Mouse (Mus musculus): ENCODE measurements around the gene Dnaaf3. TPM values are rescaled to one million over a fixed set of nuclear protein-coding genes. Genes with fewer than 3 reads are reported as not detected.

Dnaaf3 gene
- 0.22 to 0.69 TPM (median 0.39 TPM) in 3 of 4 replicates, not detected in the other for total RNA-seq (2023; ENCODE audit: inconsistent age)

GRCm38 (mm10) chr7:4532005-4532729, at the start of gene Dnaaf3:
Dnaaf3 (minus strand) TSS chr7:4532453.

GRCm38 (mm10) chr7:4547221-4547641, 15.0 kb upstream of the Dnaaf3 start, which contains the start of gene Syt5:
Syt5 (minus strand) TSS chr7:4547541.

DNA sequence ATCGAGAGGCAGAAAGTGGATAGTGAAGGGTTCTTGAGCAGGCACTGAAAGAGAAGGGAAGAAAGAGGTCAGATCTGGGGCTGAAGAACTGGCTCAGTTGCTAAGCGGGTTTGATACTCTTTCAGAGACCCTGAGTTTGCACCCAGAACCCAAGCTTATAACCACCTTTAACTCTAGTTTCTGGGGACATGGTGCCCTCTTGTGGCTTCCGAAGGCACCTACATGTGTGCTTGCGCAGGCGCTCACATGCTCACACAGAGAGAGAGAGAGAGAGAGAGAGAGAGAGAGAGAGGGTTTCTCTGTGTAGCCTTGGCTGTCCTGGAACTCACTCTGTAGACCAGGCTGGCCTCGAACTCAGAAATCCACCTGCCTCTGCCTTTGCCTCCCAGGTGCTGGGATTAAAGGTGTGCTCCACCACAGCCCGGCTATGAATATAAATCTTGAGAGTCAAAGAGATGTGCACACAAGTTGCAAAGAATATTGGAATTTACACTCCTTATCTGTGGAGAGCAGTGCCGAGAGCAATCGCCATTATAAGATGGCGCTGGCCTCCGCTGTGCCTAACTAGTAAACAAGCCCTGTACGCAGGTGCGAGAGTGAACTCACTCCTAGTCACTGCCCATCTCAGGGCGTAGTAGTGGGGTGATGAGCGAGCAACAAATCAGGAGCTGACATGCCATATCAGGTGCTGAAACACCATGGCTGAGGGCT, 7.9 kb downstream of the Dnaaf3 start, which contains the start of gene Tnni3:
Gene Tnni3, minus strand, starts transcription at position 18 of the 711 bp plus-strand sequence.

GRCm38 (mm10) chr7:4516332-4517050, 15.8 kb downstream of the Dnaaf3 start, which contains the start of gene Tnnt1:
Tnnt1 (minus strand) TSS chr7:4516382.

DNA sequence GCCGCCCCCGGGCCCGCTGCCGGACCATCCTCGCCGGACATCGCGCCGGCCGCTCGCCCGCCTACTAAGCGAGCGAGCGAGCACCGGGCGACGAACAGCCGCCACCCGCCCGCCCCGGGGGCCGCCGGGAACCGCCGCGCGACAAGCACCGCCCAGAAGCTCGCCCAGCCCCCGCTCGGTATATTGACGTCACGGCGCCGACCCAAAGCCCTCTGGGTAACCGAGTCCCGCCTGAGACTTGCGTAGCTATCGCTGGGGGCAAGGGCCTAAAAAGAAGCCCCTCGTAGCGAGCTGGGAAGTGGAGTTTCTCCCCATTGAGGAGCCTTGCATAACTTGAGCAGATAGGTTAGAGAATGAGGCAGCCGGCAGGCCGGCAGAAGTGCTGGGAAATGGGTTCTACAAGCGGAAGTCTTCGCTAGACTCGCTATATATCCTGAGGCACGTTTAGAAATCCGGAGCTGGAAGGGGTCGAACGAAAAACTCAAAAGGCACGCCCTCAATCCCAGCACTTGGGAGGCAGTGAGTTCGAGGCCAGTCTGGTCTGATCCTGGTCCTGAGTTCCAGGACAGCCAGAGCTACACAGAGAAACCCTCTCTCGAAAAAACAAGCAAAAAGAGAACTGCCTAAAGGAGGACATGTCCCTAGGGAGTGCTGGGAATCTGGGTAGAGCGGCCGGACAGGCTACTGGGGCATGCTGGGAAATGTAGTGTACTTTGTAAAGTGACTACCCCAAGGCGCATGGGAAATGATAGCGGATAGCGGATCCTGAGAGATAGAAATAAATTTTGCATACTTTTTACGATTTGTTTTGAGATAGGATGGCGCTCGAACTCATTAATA, 30.5 kb downstream of the Dnaaf3 start, which contains the start of gene Ppp1r12c:
Gene Ppp1r12c, minus strand, starts transcription at position 123 of the 840 bp plus-strand sequence.

Other genes with a start within 250 kb of the Dnaaf3 start
- gene Ncr1, start 194.7 kb downstream of the Dnaaf3 start, total RNA-seq (2023; ENCODE audit: inconsistent age), result 0.48 to 1.2 TPM (median 1.0 TPM) in 4 replicates
- gene Gp6, start 134.7 kb downstream of the Dnaaf3 start, total RNA-seq (2023; ENCODE audit: inconsistent age), result 0.15 to 0.42 TPM (median 0.16 TPM) in 3 of 4 replicates, not detected in the other
- 8.4 to 10.3 TPM (median 9.5 TPM) in 4 replicates for gene Rdh13, start 86.8 kb downstream of the Dnaaf3 start, total RNA-seq (2023; ENCODE audit: inconsistent age)
- gene Eps8l1, start 71.8 kb downstream of the Dnaaf3 start, total RNA-seq (2023; ENCODE audit: inconsistent age), result 13.9 to 50.5 TPM (median 45.9 TPM) in 4 replicates
- 230 to 259 TPM (median 247 TPM) in 4 replicates for gene Ppp1r12c, start 30.8 kb downstream of the Dnaaf3 start, total RNA-seq (2023; ENCODE audit: inconsistent age)
- gene Tnnt1, start 16.1 kb downstream of the Dnaaf3 start, total RNA-seq (2023; ENCODE audit: inconsistent age), result 0.61 to 2.7 TPM in 2 of 4 replicates, not detected in the others
- gene Tnni3, start 8.2 kb downstream of the Dnaaf3 start, total RNA-seq (2023; ENCODE audit: inconsistent age), result 1.2 to 1.9 TPM in 2 of 4 replicates, not detected in the others
- not detected in 4 replicates for gene Syt5, start 15.1 kb upstream of the Dnaaf3 start, total RNA-seq (2023; ENCODE audit: inconsistent age)
- gene Ptprh, start 71.6 kb upstream of the Dnaaf3 start, total RNA-seq (2023; ENCODE audit: inconsistent age), result 1.4 TPM in 1 of 4 replicates, not detected in the others
- 46.4 to 54.9 TPM (median 50.2 TPM) in 4 replicates for gene Tmem86b, start 99.0 kb upstream of the Dnaaf3 start, total RNA-seq (2023; ENCODE audit: inconsistent age)
- gene Ppp6r1, start 126.6 kb upstream of the Dnaaf3 start, total RNA-seq (2023; ENCODE audit: inconsistent age), result 242 to 260 TPM (median 251 TPM) in 4 replicates
- 74.3 to 78.0 TPM (median 75.7 TPM) in 4 replicates for gene Hspbp1, start 152.6 kb upstream of the Dnaaf3 start, total RNA-seq (2023; ENCODE audit: inconsistent age)
- gene Brsk1, start 158.2 kb upstream of the Dnaaf3 start, total RNA-seq (2023; ENCODE audit: inconsistent age), result not detected in 4 replicates
- gene Tmem150b, start 192.8 kb upstream of the Dnaaf3 start, total RNA-seq (2023; ENCODE audit: inconsistent age), result 2.0 to 4.0 TPM (median 3.1 TPM) in 4 replicates
- 88.8 to 99.7 TPM (median 92.1 TPM) in 4 replicates for gene Kmt5c, start 207.7 kb upstream of the Dnaaf3 start, total RNA-seq (2023; ENCODE audit: inconsistent age)
- 2.3 to 5.0 TPM (median 4.1 TPM) in 4 replicates for gene Cox6b2, start 220.6 kb upstream of the Dnaaf3 start, total RNA-seq (2023; ENCODE audit: inconsistent age)
- not detected in 4 replicates for gene Fam71e2, start 238.8 kb upstream of the Dnaaf3 start, total RNA-seq (2023; ENCODE audit: inconsistent age)